Mouse (Mus musculus): ENCODE results near the gene Tmem38a.

GRCm38 (mm10) chr8:72532103-72532502 lies 39.8 kb upstream of the Tmem38a start:
- TF ChIP-seq EP300 (IDR thresholded peaks at IDR 0.05; ENCODE audit: low read length) (no peak), CTCF (conservative IDR thresholded peaks at IDR 0.05 in 1 of 2, IDR thresholded peaks at IDR 0.05 in 1 of 2; ENCODE audit: low read depth in 2 of 2, low read length in 2 of 2) (no peak), SIN3A (IDR thresholded peaks at IDR 0.05; ENCODE audit: low read length) (no peak), JUND (conservative IDR thresholded peaks at IDR 0.05; ENCODE audit: low read depth, low read length) (no peak), CHD1 (IDR thresholded peaks at IDR 0.05; ENCODE audit: low read depth, low read length) (no peak), KAT2A (IDR thresholded peaks at IDR 0.05; ENCODE audit: insufficient replicate concordance, low read length) (no peak), MAX (IDR thresholded peaks at IDR 0.05; ENCODE audit: low read length) (no peak), CHD2 (IDR thresholded peaks at IDR 0.05; ENCODE audit: low read length) (no peak), ZKSCAN1 (IDR thresholded peaks at IDR 0.05; ENCODE audit: borderline replicate concordance, low read depth, low read length) (no peak)
